8 mouse cellular contexts compared by ENCODE assay signal in genomic region chr12:35047320-35048225, GRCm38 (mm10). TPM values are rescaled to one million over a fixed set of nuclear protein-coding genes. Genes with fewer than 3 reads are reported as not detected.
DNase-seq lines count a peak whose midpoint lies in the region; ATAC-seq and TF ChIP-seq lines count a peak whose summit lies in the region.

No protein-coding gene starts in this region.

- TF ChIP-seq POLR2A in spleen, adult 2 months (IDR thresholded peaks at IDR 0.05; ENCODE audit: low read depth, low read length) = no peak

- H3K27ac ChIP-seq in layer of hippocampus, adult 2 months = peak overlapping the region; percentile 98
- peak overlapping the region; percentile 97 for H3K27ac ChIP-seq in hindbrain, postnatal 0 days
- peak overlapping the region; percentile 93 for H3K27ac ChIP-seq in limb, embryonic 13.5 days
- H3K27ac ChIP-seq in midbrain, embryonic 13.5 days = peak overlapping the region; percentile 97
- peak overlapping the region; percentile 97 for H3K27ac ChIP-seq in spleen, adult 2 months (ENCODE audit: insufficient read depth, low read length)

- peak overlapping the region; percentile 81 for H3K4me2 ChIP-seq in hindbrain, postnatal 0 days (ENCODE audit: low read depth, low read length)
- H3K4me2 ChIP-seq in limb, embryonic 13.5 days (replicated peaks) = peak overlapping the region; percentile 83
- H3K4me2 ChIP-seq in midbrain, embryonic 13.5 days (replicated peaks) = peak overlapping the region; percentile 85

- peak; percentile 41 for TF ChIP-seq CTCF in layer of hippocampus, adult 2 months (conservative IDR thresholded peaks at IDR 0.05)
- peak; percentile 32 for TF ChIP-seq CTCF in hindbrain, postnatal 0 days (IDR thresholded peaks at IDR 0.05; ENCODE audit: low read depth)
- peak; percentile 0; the same call in 1 of the 2 replicates for TF ChIP-seq CTCF in spleen, adult 2 months (IDR thresholded peaks at IDR 0.05; ENCODE audit: extremely low read depth, insufficient read depth, insufficient read length, insufficient replicate concordance)

- H3K36me3 ChIP-seq in hindbrain, postnatal 0 days (ENCODE audit: insufficient read depth, low read length) = no peaks in the 10 kb centered on the region
- H3K36me3 ChIP-seq in limb, embryonic 13.5 days = no peaks in the 10 kb centered on the region
- H3K36me3 ChIP-seq in midbrain, embryonic 13.5 days = no peaks in the 10 kb centered on the region
- no peaks in the 10 kb centered on the region for H3K36me3 ChIP-seq in spleen, adult 2 months (ENCODE audit: control insufficient read depth, insufficient read depth, low read length)

- WGBS in hindbrain, postnatal 0 days = under 1% methylated on average over 54 of the region's 65 CpGs
- WGBS in limb, embryonic 13.5 days = under 1% methylated on average over 51 of the region's 65 CpGs
- 1% methylated on average over 65 of the region's 65 CpGs for WGBS in midbrain, embryonic 13.5 days
- whole genome bisulfite sequencing in spleen, adult 2 months = 1% methylated on average over 64 of the region's 65 CpGs

- no peaks in the 10 kb centered on the region for H3K9me3 ChIP-seq in hindbrain, postnatal 0 days (ENCODE audit: low read length)
- H3K9me3 ChIP-seq in limb, embryonic 13.5 days = no peaks in the 10 kb centered on the region
- H3K9me3 ChIP-seq in midbrain, embryonic 13.5 days = no peaks in the 10 kb centered on the region

- peak; percentile 23 to 51 for DNase-seq in layer of hippocampus, adult 2 months (ENCODE audit: low spot score in 2 of 2)
- DNase-seq in layer of hippocampus, adult 9-10 months (ENCODE audit: low spot score) = no peak
- peak; percentile 64 for DNase-seq in embryo, embryonic 10 days (ENCODE audit: low spot score)
- peak; percentile 69 for DNase-seq in gastrocnemius, postnatal 10 days
- DNase-seq in hindbrain, postnatal 0 days (ENCODE audit: low spot score) = peak; percentile 44
- DNase-seq in spleen, adult 2 months (ENCODE audit: low read depth in 1 of 2, low spot score in 2 of 2) = peak in 1 of 2 experiments; percentile 48

- peak overlapping the region; percentile 90 for H3K9ac ChIP-seq in hindbrain, postnatal 0 days (replicated peaks; ENCODE audit: low read length)
- H3K9ac ChIP-seq in limb, embryonic 13.5 days = peak overlapping the region; percentile 94
- H3K9ac ChIP-seq in midbrain, embryonic 13.5 days (replicated peaks) = peak overlapping the region; percentile 95

- peaks cover 15% of the 10 kb centered on the region for H3K4me1 ChIP-seq in hindbrain, postnatal 0 days (ENCODE audit: insufficient read depth, low read length)
- peaks cover 19% of the 10 kb centered on the region for H3K4me1 ChIP-seq in limb, embryonic 13.5 days
- H3K4me1 ChIP-seq in midbrain, embryonic 13.5 days (replicated peaks) = peaks cover 23% of the 10 kb centered on the region
- no peaks in the 10 kb centered on the region; the same call in 1 of the 2 replicates for H3K4me1 ChIP-seq in spleen, adult 2 months (ENCODE audit: control insufficient read depth, insufficient read depth, insufficient read length)

- peak overlapping the region; percentile 86 for H3K4me3 ChIP-seq in layer of hippocampus, adult 2 months
- H3K4me3 ChIP-seq in hindbrain, postnatal 0 days (ENCODE audit: low read length) = peak overlapping the region; percentile 98
- peak overlapping the region; percentile 88 for H3K4me3 ChIP-seq in limb, embryonic 13.5 days
- H3K4me3 ChIP-seq in midbrain, embryonic 13.5 days (replicated peaks) = peak overlapping the region; percentile 75
- H3K4me3 ChIP-seq in spleen, adult 2 months (ENCODE audit: extremely low read depth, insufficient read depth, insufficient read length) = peak overlapping the region; percentile 95

- H3K27me3 ChIP-seq in hindbrain, postnatal 0 days (ENCODE audit: insufficient read depth, low read length) = no peaks in the 10 kb centered on the region
- H3K27me3 ChIP-seq in limb, embryonic 13.5 days = no peaks in the 10 kb centered on the region
- H3K27me3 ChIP-seq in midbrain, embryonic 13.5 days = peaks cover 3% of the 10 kb centered on the region; the same call in 1 of the 2 replicates
- H3K27me3 ChIP-seq in spleen, adult 2 months (ENCODE audit: control insufficient read depth, insufficient read depth, low read length) = no peaks in the 10 kb centered on the region

- peak; percentile 86 for ATAC-seq in hindbrain, postnatal 0 days
- ATAC-seq in limb, embryonic 13.5 days (ENCODE audit: low FRiP score, low read depth) = peak; percentile 77
- peak; percentile 93 for ATAC-seq in midbrain, embryonic 13.5 days

RNA-seq across cellular contexts. Expression of gene Snx13, which starts 0.6 kb away (rescaled TPM):
- 10 to 100 TPM; 62.0 to 62.1 TPM for total RNA-seq in layer of hippocampus, adult 2 months (2021)
- total RNA-seq in gastrocnemius, postnatal 10 days (2021) = 10 to 100 TPM; 33.3 to 35.1 TPM
- total RNA-seq in hindbrain, postnatal 0 days (2014; rRNA removed) = 17.6 and 18.0 TPM in 2 replicates
- 22.6 and 23.0 TPM in 2 replicates for polyA plus RNA-seq in hindbrain, postnatal 0 days (2015; fragmentation: Nextera tagmentation; extraction: Ambion mirVana)
- polyA plus RNA-seq in limb, embryonic 13.5 days (2015; fragmentation: Nextera tagmentation; extraction: Ambion mirVana) = 24.1 and 26.1 TPM in 2 replicates
- 23.3 and 23.8 TPM in 2 replicates for polyA plus RNA-seq in midbrain, embryonic 13.5 days (2015; fragmentation: Nextera tagmentation; extraction: Ambion mirVana)
- 2.4 and 2.5 TPM in 2 replicates for polyA plus RNA-seq in spleen, adult 2 months (2012; rRNA removed)
